Mouse (Mus musculus): ENCODE measurements around the gene Crip3.

Crip3 gene

DNA sequence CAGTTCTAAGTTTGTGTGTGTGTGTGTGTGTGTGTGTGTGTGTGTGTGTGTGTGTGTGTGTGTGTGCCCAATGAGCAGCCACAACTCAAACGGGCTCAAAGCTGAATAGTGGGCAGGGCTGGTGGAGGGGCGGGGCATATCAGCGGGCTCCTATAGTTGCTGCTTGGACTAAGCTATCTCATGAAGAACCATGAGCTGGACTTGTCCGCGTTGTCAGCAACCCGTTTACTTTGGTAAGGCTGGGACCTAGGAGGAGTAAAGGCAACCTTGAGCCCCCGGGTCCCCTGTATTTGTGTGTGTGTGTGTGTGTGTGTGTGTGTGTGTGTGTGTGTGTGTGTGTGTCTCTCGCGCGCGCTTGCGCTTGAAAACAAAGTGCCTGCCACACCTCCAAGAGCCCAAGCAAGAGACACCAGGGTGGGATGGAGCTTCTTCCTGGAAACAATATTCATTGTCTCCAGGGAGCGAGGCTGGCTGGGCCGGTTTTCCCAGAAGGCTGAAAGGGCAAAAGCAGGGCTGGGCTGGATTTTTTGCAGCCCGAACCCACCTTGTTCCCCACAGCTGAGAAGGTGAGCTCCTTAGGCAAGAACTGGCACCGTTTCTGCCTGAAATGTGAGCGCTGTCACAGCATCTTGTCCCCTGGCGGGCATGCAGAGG is at the start of gene Crip3:
Gene Crip3 (plus strand): TSS at position 166 of the 654 bp plus-strand sequence.
- DNase-seq = peak; percentile 45

DNA sequence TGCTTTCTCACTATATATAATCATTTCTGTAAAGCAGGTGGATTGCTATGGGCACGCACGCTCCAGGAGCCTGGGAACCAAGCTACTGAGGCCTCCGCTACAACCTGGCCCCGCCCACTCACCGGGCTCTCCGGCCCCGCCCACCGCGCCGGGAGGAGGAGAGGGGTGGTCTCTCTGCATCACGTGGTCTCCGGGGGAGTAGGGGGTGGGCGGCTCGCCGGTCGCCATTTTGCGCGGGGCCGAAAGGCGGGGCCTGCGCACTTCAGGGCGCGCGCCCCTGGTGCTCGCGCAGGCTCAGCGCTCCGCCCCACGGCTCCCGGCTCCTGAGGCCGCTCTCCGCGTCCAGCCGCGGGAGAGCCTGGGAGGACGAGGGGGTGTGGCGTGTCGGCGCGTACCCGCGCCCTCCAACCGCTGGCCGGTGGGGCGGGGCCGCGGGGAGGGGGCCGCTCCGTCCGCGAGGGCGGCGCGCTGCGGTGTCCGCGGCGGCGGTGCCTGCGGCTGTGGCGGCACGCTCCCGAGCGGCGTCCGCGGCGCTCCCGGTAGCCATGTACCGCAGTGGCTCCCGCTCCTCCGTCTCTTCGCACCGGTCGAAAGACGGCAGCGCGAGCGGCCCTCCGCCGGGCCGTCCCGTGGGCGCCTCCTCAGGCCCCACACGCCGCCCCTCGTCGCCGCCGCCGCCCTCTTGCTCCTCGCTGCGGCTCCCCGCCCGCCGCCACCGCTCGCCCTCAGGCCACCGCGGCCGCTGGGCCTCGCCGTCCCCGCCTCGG is 45.2 kb upstream of the Crip3 start, which contains the start of gene Zfp318:
Gene Zfp318 (plus strand): TSS at position 438 of the 767 bp plus-strand sequence.
- DNase-seq = peak; percentile 99

DNA sequence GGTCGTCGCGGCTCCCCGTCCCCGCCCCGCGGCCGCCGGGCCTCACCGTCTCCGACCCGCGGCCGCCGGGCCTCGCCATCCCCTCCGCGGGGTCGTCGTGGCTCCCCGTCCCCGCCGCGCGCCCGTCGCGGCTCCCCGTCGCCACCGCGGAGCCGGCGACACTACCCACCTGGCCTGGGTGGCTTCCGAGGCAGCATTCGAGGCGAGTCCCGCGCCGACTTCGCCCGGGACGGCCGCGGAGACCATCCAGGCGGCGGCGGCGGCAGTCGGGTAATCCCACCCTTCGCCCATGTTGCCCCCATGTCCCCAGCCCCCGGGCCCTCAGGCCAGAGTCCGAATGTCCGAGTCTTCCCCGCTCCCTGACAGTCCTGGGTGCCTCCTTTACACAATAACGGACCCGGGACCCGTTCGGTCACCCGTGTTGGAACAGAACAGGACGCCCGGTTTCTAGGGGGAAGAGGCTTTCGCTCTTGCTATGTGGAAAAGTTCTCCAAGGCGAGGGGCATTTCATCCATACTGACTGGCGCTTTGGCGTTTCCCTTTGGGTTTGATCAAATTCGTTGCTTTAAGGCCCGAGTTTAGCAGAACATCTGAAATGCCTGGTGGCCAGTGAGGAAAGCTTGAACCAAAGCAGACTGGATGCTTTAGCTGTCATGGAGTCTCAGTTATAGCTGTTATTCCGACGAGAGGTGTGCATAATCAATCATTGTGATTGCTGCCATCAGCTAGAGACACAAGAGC is 44.5 kb upstream of the Crip3 start:
- no peak for DNase-seq

DNA sequence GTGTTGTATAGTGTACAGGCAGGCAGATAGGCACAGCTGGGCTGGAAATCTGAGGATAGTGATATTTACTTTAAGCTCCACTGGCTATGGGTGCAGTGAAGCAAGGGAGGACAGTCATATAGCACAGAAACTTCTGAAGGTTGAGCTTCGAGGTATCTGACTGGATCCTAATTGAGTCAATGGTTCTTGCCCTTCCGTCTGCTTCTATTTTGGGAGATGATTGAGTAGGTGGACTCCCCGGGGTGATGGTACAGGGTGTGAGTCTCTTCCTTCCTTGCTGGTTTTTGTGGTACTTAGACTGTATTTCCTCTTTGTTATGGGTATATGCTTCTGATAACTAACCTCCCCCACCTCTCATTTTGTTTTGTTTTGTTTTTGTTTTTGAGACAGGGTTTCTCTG is 40.5 kb upstream of the Crip3 start:
- no peak for DNase-seq

DNA sequence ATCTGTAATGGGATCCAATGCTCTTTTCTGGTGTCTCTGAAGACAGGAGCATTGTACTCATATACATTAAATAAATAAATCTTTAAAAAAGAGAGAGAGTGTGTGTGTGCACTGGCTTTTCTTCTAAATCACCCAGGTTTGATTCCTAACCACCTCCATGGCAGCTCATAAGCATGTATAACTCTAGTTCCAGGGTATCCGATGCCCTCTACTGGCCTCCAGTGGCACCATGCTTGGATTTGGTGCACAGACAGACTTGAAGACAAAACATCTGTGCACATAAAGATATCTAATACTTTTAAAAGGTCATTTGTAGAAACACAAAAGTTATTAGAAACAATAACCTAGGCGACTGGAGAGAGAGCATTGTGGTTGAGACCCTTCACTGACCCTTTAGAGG is 35.7 kb upstream of the Crip3 start:
- peak; percentile 66 for DNase-seq

DNA sequence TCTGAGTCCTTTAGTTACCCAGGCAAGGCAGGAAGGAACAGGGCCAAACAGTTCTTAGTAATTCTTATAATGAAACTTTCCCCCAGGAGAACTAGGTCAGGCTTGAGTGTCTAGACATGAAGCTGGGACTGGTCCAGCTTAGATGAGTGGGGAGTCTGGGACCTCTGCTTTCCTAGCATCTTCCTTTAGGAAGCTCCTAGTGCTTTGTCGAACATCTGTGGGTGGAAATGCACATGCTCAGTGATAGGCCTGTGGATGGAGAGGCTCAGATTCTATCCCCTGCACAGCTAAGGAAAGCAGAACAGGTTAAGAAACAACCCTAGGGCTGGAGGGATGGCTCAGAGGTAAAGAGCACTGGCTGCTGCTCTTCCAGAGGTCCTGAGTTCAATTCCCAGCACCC is 34.1 kb upstream of the Crip3 start:
- no peak for DNase-seq

DNA sequence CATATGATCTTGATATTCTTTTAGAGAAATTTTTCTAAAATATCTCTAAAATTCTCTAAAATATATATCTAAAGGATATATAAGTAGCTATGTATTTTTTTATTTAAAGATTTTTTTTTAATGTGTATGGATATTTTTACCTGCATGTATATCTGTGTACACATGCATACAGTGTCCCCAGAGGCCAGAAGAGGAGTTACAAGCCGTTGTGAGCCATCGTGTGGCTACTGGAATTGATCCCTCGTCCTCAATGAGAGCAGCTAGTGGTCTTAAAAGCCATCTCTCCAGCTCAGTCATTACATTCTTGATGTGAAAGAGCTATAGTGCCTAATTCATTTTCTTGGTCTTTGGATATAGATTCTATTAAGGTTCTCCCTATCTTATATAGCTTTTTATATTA is 20.2 kb upstream of the Crip3 start:
- DNase-seq = peak; percentile 19

DNA sequence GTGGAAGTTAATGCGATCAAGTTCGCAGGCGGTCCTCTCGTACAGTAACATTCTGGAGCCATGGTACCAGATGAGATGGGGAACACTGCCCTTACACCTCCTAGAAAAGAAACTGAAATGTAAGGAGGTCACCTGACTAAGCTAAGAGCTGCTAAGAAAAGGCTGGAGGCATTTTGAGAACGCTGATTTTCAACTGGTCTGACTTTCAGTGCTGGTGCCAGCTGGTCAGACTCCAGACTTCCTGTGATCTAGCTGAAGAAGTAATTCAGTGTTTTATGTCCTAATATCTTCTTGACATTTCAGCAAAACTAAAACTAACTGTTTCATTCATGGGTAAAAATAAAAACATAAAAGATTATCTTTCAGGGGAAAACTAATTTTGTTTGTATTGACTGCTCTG is 10.1 kb upstream of the Crip3 start:
- no peak for DNase-seq

DNA sequence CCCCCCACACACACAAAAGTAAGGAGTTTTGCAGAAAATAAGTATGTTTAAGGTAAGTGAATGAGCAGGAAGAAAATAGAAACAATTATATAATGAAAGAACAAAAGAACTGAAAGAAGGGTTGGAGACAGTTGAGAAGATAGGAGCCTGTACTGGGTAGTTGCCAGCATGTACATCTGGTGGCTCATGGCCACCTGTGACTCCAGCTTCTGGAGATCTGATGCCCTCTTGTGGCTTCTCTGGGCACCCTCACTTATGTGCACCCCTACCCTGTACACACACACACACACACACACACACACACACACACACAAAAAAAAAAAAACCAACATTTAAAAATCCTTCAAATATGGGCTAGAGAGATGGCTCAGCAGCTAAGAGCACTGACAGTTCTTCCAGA is 9.0 kb upstream of the Crip3 start:
- no peak for DNase-seq

DNA sequence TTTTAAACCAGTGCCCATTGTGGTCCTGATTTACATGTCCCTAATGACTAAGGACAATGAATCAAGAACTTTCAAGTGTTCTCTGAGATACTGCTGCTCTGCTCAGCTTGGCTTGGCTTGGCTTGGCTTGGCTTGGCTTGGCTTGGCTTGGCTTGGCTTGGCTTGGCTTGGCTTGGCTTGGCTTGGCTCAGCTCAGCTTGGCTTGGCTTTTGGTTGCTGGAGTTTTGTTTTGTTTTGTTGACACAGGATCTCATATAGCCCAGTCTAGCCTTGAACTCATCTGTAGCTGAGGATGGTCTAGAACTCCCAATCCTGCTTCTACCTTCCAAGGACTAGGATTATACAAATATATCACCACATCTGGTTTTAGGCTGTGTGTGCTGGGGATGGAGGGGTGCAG is 2.2 kb upstream of the Crip3 start:
- DNase-seq = no peak

DNA sequence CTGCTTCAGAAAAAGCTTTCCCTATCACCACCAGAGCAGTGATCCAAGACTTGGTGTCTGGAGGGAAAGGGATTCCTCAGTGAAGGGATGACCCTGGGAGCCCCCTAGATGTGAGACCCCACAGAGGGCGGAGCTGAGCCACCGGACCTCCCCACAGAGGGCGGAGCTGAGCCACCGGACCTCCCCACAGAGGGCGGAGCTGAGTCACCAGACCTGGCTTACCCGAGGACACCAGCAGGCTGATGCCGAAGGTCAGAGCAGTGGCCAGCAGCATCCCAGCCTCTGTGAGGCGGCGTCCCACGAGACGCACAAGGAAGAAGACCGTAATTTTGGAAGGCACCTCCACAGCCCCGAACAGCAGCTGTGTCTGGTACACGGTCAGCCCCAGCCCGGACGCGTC is 4.9 kb downstream of the Crip3 start:
- peak; percentile 69 for DNase-seq

DNA sequence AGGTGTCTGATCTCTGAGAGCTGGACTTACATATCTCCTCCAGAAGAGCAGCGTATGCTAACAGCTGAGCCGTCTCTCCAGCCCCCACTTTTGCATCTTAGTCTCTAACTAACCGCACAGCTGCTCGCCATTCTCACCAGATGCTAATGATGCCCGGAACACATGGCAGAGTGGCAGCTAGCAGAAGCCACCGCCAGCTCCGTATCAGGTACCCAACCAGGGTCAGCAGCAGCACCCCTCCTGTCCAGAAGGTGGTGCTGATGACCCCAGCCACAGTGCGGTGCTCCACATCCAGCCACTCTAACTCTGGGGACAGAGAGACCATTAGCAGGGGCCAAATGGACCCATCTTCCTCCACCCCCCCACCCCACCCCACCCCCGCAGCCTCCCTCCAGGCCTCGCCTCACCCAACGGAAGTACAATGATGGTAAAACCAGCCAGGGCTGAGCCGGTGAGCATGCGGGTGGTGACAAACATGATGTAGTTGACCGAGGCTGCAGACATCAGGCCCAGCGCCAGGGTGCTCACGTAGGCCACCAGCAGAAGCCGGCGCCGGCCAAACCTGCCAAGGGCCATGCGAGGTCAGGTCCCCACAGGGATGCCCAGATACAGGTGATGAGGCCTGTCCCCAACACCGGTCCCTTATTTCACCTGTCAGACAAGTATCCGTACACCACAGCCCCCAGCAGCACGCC is 8.1 kb downstream of the Crip3 start:
- peak; percentile 68 for DNase-seq

DNA sequence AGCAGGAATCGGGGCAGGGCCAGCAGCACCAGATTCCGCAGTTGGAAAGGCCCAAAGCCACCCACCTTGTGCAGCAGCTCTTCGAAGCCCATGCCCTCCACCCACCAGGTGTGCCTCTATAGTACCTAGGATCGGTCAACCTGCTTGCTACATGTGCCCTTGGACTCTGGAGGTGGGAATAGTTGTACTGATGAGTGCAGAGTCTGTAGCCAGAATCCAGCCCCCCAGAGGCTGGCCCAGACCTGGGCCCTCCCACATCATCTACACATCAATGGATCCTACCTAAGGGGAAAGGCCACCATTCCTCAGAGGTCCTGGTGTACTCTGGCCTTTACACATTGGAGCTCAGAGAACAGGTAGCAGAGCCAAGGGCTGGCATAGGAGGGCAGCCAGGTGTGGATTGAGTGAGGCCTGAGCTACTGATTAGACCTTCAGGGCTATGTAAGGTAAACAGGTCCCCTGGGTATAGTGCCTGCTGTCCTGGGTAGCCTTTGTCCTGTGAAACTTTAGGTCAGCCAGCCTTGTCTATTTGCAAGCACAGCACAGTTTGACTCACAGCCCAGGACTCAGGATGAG is 9.7 kb downstream of the Crip3 start, which contains the start of gene Slc22a7:
Gene Slc22a7 (minus strand): TSS at position 160 of the 576 bp plus-strand sequence.
- DNase-seq = no peak

DNA sequence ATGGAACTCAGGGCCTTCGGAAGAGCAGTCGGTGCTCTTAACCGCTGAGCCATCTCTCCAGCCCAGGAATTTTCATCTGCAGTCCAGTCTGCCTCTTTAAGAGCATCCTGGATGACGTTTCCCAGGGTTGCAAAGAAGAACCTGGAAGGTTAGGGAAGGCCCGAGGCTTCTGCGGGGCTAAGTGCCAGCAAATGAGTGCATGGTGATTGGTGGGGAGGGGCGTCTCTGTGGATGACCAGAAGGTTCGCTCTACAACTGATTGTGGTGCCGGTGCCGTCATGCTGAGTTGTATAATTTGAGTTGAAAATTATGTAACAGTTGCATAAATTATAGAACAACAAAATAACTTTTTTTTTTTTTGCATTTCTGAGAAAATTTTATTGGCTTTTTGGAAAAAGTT is 10.4 kb downstream of the Crip3 start:
- no peak for DNase-seq

DNA sequence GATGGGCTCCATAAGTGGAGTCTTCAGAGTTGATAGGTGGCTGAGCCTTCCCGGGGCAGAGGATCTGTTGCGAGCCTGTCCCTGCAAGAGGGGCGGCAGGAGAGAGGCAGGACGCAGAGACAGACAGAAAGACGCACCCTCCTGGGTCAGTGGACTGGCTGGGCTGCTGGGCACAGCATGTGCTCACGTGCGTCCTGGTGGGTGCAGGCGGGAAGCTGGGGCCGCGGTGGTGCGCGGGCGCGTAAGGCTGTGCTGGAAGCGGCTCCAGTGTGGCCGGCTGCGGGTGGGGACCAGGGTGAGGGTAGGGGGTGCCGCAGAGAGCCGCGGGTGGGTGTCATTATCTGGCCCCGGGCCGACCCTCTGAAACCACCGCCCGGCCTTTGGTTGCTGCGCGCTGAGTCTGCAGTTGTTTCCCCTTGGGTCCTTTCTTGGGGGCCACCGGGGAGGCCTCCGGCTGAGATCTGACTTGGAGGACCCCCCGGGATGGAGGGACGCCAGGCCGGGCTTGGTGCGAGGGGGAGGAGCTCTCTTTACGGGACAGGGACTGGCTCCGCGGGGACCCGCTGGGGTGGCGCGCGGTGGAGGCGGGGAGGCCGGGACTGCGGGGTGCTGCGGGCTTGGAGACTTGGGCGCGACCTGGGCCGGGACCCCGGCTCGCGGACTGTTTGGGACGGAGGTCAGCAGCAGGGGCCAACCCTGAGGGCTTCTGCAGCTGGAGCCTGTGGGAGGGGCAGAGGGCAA is 16.3 kb downstream of the Crip3 start:
- no peak for DNase-seq

DNA sequence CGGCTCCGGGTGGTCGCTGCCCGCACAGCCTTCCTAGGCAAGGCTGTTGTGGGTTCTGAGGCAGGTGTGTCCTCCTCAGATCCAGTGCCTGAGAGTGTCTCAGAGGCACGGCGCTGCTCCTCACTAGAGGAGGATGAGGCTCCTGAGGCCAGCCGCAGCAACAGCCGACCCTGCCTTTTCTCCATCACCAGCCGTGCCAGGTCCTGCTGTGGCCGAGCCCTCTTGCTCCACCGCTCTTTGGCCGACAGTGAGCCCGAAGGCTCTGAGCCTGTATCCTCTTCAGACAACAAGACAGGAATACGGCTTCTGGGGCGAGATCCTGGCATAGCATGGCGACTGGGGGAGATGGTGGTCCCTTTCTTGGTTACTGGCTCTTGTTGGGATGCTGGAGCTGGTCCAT is 17.5 kb downstream of the Crip3 start:
- no peak for DNase-seq

DNA sequence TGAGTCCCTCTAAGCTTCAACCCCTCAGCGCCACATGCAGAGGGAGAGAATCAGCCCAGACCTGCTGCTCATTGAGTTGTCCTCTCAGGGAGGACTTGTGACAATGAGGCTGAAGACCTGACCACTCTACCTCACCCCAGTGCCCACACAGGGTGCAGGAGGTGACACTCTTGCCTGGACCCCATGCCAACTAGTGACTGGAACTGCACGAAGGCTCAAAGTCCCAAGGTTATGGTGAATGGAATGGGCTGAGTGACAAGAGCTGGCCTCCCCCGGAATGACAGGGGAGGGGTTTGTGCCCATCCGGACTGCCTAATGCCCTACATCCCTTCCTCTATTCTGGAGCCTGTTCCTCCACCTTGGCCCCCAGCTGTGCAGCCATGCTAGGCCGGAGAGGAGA is 24.0 kb downstream of the Crip3 start:
- no peak for DNase-seq

DNA sequence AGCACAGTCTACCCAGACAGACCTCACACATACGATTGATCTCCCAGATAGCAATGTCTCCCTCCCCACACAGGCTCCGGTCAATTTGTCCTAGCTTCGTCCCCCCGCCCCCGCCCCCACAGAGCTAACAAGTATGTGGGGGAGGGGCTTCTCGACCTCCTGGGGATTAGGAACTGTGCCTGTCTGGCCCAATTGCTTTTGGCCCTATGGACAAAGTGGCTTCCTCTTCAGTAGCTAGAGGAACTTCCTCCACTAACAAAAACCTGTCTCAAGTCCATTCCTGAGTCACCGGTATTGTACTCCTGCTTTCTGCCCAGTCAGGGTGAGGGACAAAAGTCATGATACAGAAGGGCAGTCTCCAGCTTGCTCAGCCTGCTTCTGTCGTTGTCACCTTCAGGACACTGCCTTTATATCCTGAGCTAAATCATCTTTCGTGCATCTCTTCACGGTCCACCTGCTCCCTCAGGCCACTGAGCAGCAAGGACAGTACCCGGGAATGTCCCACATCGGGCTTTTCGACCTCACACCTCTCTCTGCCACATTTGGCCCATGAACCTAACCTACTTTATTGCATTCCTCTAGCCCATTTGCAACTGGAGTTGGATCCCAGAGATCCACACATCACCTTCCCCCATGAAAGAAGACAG is 24.7 kb downstream of the Crip3 start:
- DNase-seq = peak; percentile 27

DNA sequence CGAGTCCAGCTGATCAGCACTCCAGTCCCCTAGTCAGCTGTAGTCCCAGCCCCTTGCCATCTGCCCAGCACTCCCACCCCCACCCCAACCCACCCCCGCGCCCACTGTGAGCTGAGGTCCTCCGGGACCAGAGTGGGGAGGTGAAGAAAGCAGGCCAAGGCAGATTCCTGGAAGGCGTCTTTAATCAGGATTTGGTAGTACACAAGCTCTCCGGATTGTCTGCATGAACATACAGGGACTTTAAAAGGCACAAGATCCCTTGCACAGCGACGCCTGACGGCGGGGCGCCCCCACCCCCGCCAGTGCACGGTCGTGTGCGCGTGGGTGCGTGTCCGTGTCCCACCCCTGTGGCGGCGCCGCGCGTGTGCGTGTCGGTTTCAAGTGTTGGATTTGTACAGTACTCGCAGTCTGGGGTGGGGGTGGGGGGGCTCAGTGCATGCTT is 25.3 kb downstream of the Crip3 start:
- peak; percentile 39 for DNase-seq

DNA sequence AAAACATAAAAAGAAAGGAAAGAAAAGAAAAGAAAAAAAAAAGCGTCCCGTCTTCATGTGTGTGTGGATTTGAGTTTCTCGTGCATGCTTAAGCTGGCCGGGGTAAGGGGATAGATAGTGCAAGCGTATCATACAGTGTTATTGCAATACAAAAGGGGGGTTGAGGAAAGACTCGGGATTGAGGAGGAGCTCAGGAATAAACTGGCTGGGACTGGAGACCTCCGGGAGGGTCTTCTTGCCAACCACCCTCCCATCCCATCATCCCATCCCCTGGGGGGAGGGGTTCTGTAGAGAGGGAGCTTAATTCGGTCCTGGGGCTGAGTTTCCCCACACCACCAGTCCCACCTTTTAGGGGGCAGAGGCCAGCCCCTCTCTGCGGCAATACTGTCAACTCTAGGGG is 25.8 kb downstream of the Crip3 start:
- DNase-seq = peak; percentile 52

DNA sequence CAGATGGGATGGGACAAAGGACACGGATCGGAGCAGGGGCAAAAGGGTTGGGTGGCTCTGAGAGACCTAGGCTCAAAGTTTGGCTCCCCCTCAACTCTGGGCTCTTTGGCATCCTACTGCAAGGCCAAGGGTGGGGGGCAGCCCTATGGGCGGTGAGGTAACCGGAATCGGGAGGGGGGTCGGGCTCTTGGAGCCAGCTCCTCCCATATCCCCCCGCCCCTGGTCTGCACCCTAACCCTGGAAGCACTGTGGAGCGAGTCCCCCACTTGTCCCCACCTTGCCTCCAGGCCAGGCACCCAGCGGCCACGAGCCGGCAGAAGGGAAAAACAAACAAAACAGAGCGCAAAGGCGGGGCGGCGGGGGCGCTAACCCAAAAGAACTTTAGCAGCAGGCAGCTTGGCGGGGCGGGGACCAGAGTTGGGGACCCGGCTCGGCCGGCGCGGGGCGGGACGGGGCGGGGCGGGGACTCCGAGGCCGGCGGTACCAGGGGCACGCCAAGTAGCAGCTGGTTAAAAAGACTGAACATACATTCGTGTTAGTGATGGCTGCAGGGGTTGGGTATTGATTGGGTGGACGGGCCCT is 26.5 kb downstream of the Crip3 start:
- DNase-seq = peak; percentile 64
